Mouse (Mus musculus) midbrain, postnatal 0 days (tissue): ENCODE measurements around the gene Isca2. TPM values are rescaled to one million over a fixed set of nuclear protein-coding genes. Genes with fewer than 3 reads are reported as not detected.

Source experiments
- ATAC-seq: fragments of 200-750 bp; cut with Nextera tagmentation; 2 replicates; pipeline ENCODE4 v1.8.0; 2017; ENCODE audit warnings: moderate number of reproducible peaks, mild to moderate bottlenecking, moderate TSS enrichment, moderate library complexity; ENCODE audit not compliant: low FRiP score
- DNase-seq: peaks from one replicate; pipeline ENCODE4 v3.0.0-alpha.2; 2015; ENCODE audit warnings: low spot score
- H3K27ac ChIP-seq: fragments of 300-500 bp; sonication (generic); 2 replicates; pipeline ENCODE4 v1.5.1; 2014; ENCODE audit warnings: low read depth, mild to moderate bottlenecking, low read length, mixed read lengths
- H3K27me3 ChIP-seq: fragments of 300-500 bp; sonication (generic); 2 replicates; pipeline ENCODE4 v1.6.1; 2014; ENCODE audit warnings: low read length, control low read depth, mixed read lengths; ENCODE audit not compliant: insufficient read depth
- H3K36me3 ChIP-seq: fragments of 300-500 bp; sonication (generic); 2 replicates; pipeline ENCODE4 v1.6.1; 2014; ENCODE audit warnings: low read length, control low read depth, mixed read lengths; ENCODE audit not compliant: insufficient read depth
- H3K4me1 ChIP-seq: fragments of 300-500 bp; sonication (generic); 2 replicates; pipeline ENCODE4 v1.6.1; 2014; ENCODE audit warnings: mild to moderate bottlenecking, control low read depth, antibody characterized with exemption, low read length, mixed read lengths; ENCODE audit not compliant: insufficient read depth
- H3K4me2 ChIP-seq: fragments of 300-500 bp; sonication (generic); 2 replicates; pipeline ENCODE4 v1.6.1; 2014; ENCODE audit warnings: low read depth, mild to moderate bottlenecking, low read length, mixed read lengths; ENCODE audit not compliant: poor library complexity, severe bottlenecking
- H3K4me3 ChIP-seq: fragments of 300-500 bp; sonication (generic); 2 replicates; pipeline ENCODE4 v1.5.1; 2014; ENCODE audit warnings: low read depth, mild to moderate bottlenecking, low read length, moderate library complexity
- H3K9ac ChIP-seq: fragments of 300-500 bp; sonication (generic); replicated peaks from 2 replicates; pipeline ENCODE4 v1.6.1; 2014; ENCODE audit warnings: mild to moderate bottlenecking, low read length, moderate library complexity, mixed read lengths; ENCODE audit not compliant: poor library complexity, severe bottlenecking
- H3K9me3 ChIP-seq: fragments of 300-500 bp; sonication (generic); 2 replicates; pipeline ENCODE4 v1.6.1; 2016; ENCODE audit warnings: low read length, control low read depth
- CTCF ChIP-seq: IDR thresholded peaks from 2 replicates; pipeline ENCODE4 v1.5.1; 2016; ENCODE audit warnings: antibody characterized with exemption, mild to moderate bottlenecking
- WGBS: fragments of 180-500 bp; shearing (Covaris S2); extraction: QIAGEN DNeasy Blood & Tissue Kit; methylation state at CpG from one replicate; pipeline ENCODE4 v1.1.7; 2014; 5-methylcytosine and 5-hydroxymethylcytosine counted together
- polyA plus RNA-seq: library from polyadenylated mRNA; unstranded; fragments of >200 nt; fragmentation: Nextera tagmentation; extraction: Ambion mirVana; gene quantifications from 2 replicates; pipeline ENCODE4 v1.2.1, GENCODE M21; 2015
- total RNA-seq: library from RNA; depleted of rRNA; stranded (reverse); fragments of >200 nt; gene quantifications from 2 replicates; pipeline ENCODE4 v1.2.3, GENCODE M21; 2014

The Isca2 gene
- total and polyA plus RNA-seq, 2 experiments from 2014 or later = 58.8 to 119 TPM

GRCm38 (mm10) chr12:84799086-84799485, 26.0 kb downstream of the Isca2 start:
- no peaks in the 10 kb centered on the region for H3K9me3 ChIP-seq

GRCm38 (mm10) chr12:84800419-84800818, 27.4 kb downstream of the Isca2 start:
- no peaks in the 10 kb centered on the region for H3K27me3 ChIP-seq
- H3K27ac ChIP-seq = no peak overlapping the region
- no peaks in the 10 kb centered on the region for H3K9me3 ChIP-seq
- DNase-seq = no peak
- WGBS = 64% methylated on average over 4 of the region's 4 CpGs
- no peak overlapping the region for H3K4me3 ChIP-seq
- no peak for TF ChIP-seq CTCF
- no peaks in the 10 kb centered on the region for H3K4me1 ChIP-seq
- H3K36me3 ChIP-seq = no peaks in the 10 kb centered on the region
- H3K4me2 ChIP-seq = no peak overlapping the region
- H3K9ac ChIP-seq = no peak overlapping the region
- no peak for ATAC-seq

More at GRCm38 (mm10) chr12:84799086-84799485, 26.0 kb downstream of the Isca2 start:
- Histone ChIP-seq H3K4me3 (no peak overlapping the region), H3K27me3 (no peaks in the 10 kb centered on the region), H3K36me3 (no peaks in the 10 kb centered on the region), H3K27ac (no peak overlapping the region), H3K4me2 (no peak overlapping the region), H3K9ac (no peak overlapping the region), H3K4me1 (no peaks in the 10 kb centered on the region)
- TF ChIP-seq CTCF = no peak
- 92% methylated on average over 13 of the region's 13 CpGs for WGBS
- ATAC-seq (no peak), DNase-seq (no peak)

- DNase-seq = no peak
- WGBS = 81% methylated on average over 13 of the region's 13 CpGs
- H3K4me3 ChIP-seq = no peak overlapping the region
Measured at GRCm38 (mm10) chr12:84801532-84802110, 28.6 kb downstream of the Isca2 start.

GRCm38 (mm10) chr12:84802625-84803024, 29.6 kb downstream of the Isca2 start:
- Histone ChIP-seq H3K9ac (no peak overlapping the region), H3K27me3 (no peaks in the 10 kb centered on the region), H3K27ac (no peak overlapping the region), H3K4me2 (no peak overlapping the region), H3K4me1 (no peaks in the 10 kb centered on the region), H3K36me3 (no peaks in the 10 kb centered on the region), H3K9me3 (no peaks in the 10 kb centered on the region), H3K4me3 (no peak overlapping the region)
- ATAC-seq = no peak
- DNase-seq = no peak
- no peak for TF ChIP-seq CTCF
- WGBS = 92% methylated on average over 3 of the region's 3 CpGs

More at GRCm38 (mm10) chr12:84801532-84802110, 28.6 kb downstream of the Isca2 start:
- Histone ChIP-seq H3K27me3 (no peaks in the 10 kb centered on the region), H3K4me1 (no peaks in the 10 kb centered on the region), H3K9me3 (no peaks in the 10 kb centered on the region), H3K9ac (no peak overlapping the region), H3K36me3 (no peaks in the 10 kb centered on the region), H3K4me2 (no peak overlapping the region), H3K27ac (no peak overlapping the region)
- no peak for TF ChIP-seq CTCF
- no peak for ATAC-seq

GRCm38 (mm10) chr12:84805228-84805842, 32.3 kb downstream of the Isca2 start:
- Histone ChIP-seq H3K4me3 (no peak overlapping the region), H3K36me3 (no peaks in the 10 kb centered on the region), H3K27me3 (no peaks in the 10 kb centered on the region), H3K9ac (no peak overlapping the region), H3K4me2 (no peak overlapping the region), H3K4me1 (no peaks in the 10 kb centered on the region), H3K9me3 (no peaks in the 10 kb centered on the region), H3K27ac (no peak overlapping the region)
- DNase-seq (no peak), ATAC-seq (no peak)
- TF ChIP-seq CTCF = no peak
- 78% methylated on average over 9 of the region's 9 CpGs for WGBS

- TF ChIP-seq CTCF = no peak
- Histone ChIP-seq H3K4me2 (no peak overlapping the region), H3K27me3 (no peaks in the 10 kb centered on the region), H3K9me3 (no peaks in the 10 kb centered on the region), H3K4me3 (no peak overlapping the region), H3K9ac (no peak overlapping the region), H3K27ac (no peak overlapping the region), H3K4me1 (no peaks in the 10 kb centered on the region), H3K36me3 (no peaks in the 10 kb centered on the region)
- no peak for ATAC-seq
- DNase-seq = no peak
- WGBS = 88% methylated on average over 1 of the region's 1 CpGs
Measured at GRCm38 (mm10) chr12:84806010-84806409, 33.0 kb downstream of the Isca2 start.
